ENCODE assay signal across 8 mouse cellular contexts in the genomic region with DNA sequence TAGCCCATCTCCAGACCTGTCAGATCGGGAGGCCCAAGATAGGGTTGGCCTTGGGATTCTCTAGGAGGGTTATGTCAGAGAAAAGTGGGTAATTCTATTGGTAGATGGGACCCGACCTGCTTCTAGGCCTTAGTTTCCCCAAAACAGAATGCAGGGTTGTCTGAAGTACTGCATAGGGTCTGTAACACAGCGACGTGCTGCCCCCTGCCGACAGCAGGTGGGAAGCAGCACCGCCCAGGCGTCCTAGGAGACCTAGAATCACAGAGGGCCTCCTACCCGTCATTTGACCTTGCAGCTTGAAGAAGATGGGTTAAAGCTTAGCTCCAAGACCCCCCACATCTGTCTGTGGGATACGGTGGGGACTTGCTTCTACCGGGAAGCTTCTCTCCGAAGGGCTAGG. TPM values are rescaled to one million over a fixed set of nuclear protein-coding genes. Genes with fewer than 3 reads are reported as not detected.
DNase-seq lines count a peak whose midpoint lies in the region; ATAC-seq and TF ChIP-seq lines count a peak whose summit lies in the region.

No protein-coding gene starts in this region.

- H3K9ac ChIP-seq in intestine, postnatal 0 days (ENCODE audit: low read depth, low read length): no peak overlapping the region
- H3K9ac ChIP-seq in limb, embryonic 14.5 days (ENCODE audit: low read depth, low read length, severe bottlenecking): no peak overlapping the region

- H3K27me3 ChIP-seq in intestine, postnatal 0 days (replicated peaks; ENCODE audit: control insufficient read depth, insufficient read depth, low read length): peaks cover 60% of the 10 kb centered on the region
- peaks cover 61% of the 10 kb centered on the region for H3K27me3 ChIP-seq in limb, embryonic 14.5 days (ENCODE audit: control insufficient read depth, insufficient read depth, low read length)

- H3K4me3 ChIP-seq in intestine, postnatal 0 days (ENCODE audit: low read depth, low read length): no peak overlapping the region
- H3K4me3 ChIP-seq in limb, embryonic 14.5 days (replicated peaks; ENCODE audit: low read length): no peak overlapping the region

- ATAC-seq in intestine, postnatal 0 days: peak; percentile 50; the same call in 1 of the 2 replicates
- peak; percentile 72 for ATAC-seq in limb, embryonic 14.5 days (ENCODE audit: low FRiP score, low read depth)

- no peaks in the 10 kb centered on the region for H3K36me3 ChIP-seq in intestine, postnatal 0 days (ENCODE audit: control insufficient read depth, insufficient read depth)
- H3K36me3 ChIP-seq in limb, embryonic 14.5 days (ENCODE audit: control insufficient read depth, insufficient read depth, low read length): no peaks in the 10 kb centered on the region

- no peaks in the 10 kb centered on the region for H3K9me3 ChIP-seq in intestine, postnatal 0 days (ENCODE audit: control insufficient read depth)
- no peaks in the 10 kb centered on the region for H3K9me3 ChIP-seq in limb, embryonic 14.5 days (ENCODE audit: control insufficient read depth, low read length)

- no peak overlapping the region for H3K4me2 ChIP-seq in intestine, postnatal 0 days (replicated peaks; ENCODE audit: low read depth)
- no peak overlapping the region for H3K4me2 ChIP-seq in limb, embryonic 14.5 days (replicated peaks; ENCODE audit: low read depth, low read length, severe bottlenecking)

- peak; percentile 82 for TF ChIP-seq CTCF in intestine, postnatal 0 days (IDR thresholded peaks at IDR 0.05; ENCODE audit: low read depth)

- DNase-seq in 3134 (ENCODE audit: extremely low read depth, insufficient read length, low spot score): peak; percentile 76
- peak; percentile 76 for DNase-seq in R1 (ENCODE audit: low read depth, low spot score)
- DNase-seq in cerebellum, postnatal 14 days: peak; percentile 84 to 88
- peak; percentile 53 to 68 for DNase-seq in frontal cortex, postnatal 25 days (ENCODE audit: low spot score in 2 of 2)
- peak; percentile 74 for DNase-seq in limb, embryonic 14.5 days (ENCODE audit: low spot score)
- DNase-seq in natural killer cell, adult 2 months (ENCODE audit: low spot score in 2 of 2): peak; percentile 29 to 41
- DNase-seq in thymus, adult 18-20 months: peak; percentile 18 to 22

- no peak overlapping the region for H3K27ac ChIP-seq in intestine, postnatal 0 days (ENCODE audit: low read depth, low read length)
- H3K27ac ChIP-seq in limb, embryonic 14.5 days (replicated peaks; ENCODE audit: low read depth, low read length): no peak overlapping the region

- 6% methylated on average over 11 of the region's 11 CpGs for WGBS in intestine, postnatal 0 days
- 3% methylated on average over 11 of the region's 11 CpGs for WGBS in limb, embryonic 14.5 days

- no peaks in the 10 kb centered on the region for H3K4me1 ChIP-seq in intestine, postnatal 0 days (replicated peaks; ENCODE audit: control insufficient read depth, insufficient read depth, low read length)
- peaks cover 3% of the 10 kb centered on the region for H3K4me1 ChIP-seq in limb, embryonic 14.5 days (ENCODE audit: control insufficient read depth, insufficient read depth, low read length)

- no peak for TF ChIP-seq POLR2A in limb, embryonic 14.5 days (IDR thresholded peaks at IDR 0.05; ENCODE audit: borderline replicate concordance, extremely low read depth, insufficient read depth, insufficient read length)

RNA-seq across cellular contexts. Expression of a gene that starts 1.2 kb away (rescaled TPM):
- 0.14 and 0.27 TPM in 2 replicates for polyA plus RNA-seq in intestine, postnatal 0 days (2015; fragmentation: Nextera tagmentation; extraction: Ambion mirVana)
- 22.4 and 24.7 TPM in 2 replicates for polyA plus RNA-seq in limb, embryonic 14.5 days (2012; rRNA removed)
- polyA plus RNA-seq in limb, embryonic 14.5 days (2014; fragmentation: Nextera tagmentation; extraction: Ambion mirVana): 40.0 and 46.0 TPM in 2 replicates

Comparison
In these comparisons a context has a peak if more than half of its experiments do, and no peak if none do; other contexts are left out.
1. DNase-seq: peak in every context shown above with its lines; median percentile 86 in cerebellum, postnatal 14 days; 76 in 3134; 76 in R1; 74 in limb, embryonic 14.5 days; 60 in frontal cortex, postnatal 25 days; 35 in natural killer cell, adult 2 months; 20 in thymus, adult 18-20 months.
2. RNA of a gene that starts 1.2 kb away (polyA plus RNA-seq): 22.4 to 46.0 TPM in limb, embryonic 14.5 days; 0.14 to 0.27 TPM in intestine, postnatal 0 days; every median in the first group is over 10 times any median in the second.